Mouse (Mus musculus) fibroblast of lung, adult 2 months (primary cell): ENCODE measurements at regions not wholly inside any gene's neighbourhood (a gene's known extent, or its start where the extent isn't known, plus 50 kb on each side); places are given as distances from the start of the nearest gene placed in this dataset.

Experiments
- DNase-seq: peaks from one replicate; pipeline ENCODE4 v3.0.0-alpha.2; 2011; ENCODE audit warnings: low read depth

DNA sequence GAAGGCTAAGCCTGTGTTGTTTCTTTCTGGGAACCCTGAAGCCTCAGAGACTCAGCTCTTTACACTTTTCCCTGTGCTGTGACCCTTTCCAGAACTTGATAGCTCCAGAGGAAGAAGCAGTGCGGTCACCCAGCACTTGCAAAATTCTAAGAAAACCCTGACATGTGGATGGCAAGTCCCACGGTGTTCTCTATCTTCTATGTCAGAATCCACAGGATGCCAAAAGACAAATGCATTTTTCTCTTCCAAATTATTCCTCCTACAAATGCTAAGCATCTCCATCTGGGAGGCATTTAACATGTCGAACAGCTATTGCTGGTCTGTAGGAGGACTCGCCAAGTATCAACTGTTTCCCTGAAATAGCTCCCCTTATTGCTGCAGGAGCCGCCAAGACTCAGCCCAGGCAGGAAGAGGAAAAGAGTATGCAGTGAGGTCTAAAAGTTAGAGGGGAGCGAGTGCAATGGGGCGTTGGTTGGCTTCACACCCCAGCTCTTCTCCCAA, 274.0 kb upstream of the Xylt1 start:
- DNase-seq: no peak

DNA sequence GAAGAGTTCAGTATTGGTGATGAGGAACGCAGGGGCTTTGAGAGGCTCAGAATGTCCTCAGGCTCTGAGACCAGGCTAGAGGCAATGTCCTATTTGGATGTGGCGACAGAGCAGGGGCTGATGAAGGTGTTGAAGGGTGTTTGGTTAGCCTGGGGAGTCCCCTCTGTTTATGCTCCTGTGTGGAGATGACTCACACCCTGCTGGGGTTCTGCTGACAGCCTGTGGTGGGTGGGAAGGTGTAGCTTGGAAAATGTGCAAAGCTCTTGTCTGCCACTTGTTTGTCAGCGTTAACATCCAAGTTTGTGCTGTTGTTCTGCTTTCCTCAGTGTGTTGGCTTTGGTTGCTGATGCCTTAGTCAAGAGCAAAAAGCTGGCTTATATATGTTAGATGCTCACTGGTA, 272.4 kb upstream of the Xylt1 start:
- no peak for DNase-seq

DNA sequence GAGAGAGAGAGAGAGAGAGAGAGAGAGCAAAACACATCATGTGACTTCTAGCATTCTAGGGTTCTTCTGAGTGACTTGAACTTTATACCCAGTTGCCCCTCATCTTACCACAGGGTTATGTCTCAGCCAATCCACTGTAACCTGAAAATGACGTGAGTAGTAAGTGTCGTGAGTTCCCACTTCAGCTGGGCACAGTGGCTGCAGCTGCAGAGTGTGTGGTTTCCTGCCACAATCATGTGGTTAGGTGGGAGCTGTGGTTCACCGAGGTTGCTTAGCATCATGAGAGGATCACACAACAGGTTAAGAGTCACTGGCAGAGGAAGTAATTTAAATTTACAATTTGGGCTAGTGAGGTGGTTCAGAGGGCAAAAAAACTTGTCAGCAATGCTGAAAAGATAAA, 253.1 kb upstream of the Xylt1 start:
- DNase-seq: no peak

DNA sequence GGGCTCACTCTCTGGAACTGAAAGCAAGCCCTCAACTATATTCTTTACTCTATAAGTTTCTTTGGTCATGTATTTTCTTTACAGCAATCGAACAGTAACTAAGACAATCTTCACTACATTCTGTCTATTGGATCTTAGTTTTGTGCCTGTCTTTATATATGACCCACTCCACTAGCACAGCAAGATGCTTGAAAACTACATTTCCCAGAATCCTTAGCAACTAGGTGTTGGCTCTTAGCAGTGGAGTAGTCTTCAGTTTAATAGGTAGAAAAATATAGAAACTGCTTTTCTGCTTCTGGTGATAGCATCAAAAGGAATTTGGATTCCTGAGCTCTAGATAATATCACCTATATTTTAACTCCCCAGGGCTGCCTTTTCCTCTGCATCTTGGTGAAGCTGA, 245.9 kb upstream of the Xylt1 start:
- DNase-seq: no peak

DNA sequence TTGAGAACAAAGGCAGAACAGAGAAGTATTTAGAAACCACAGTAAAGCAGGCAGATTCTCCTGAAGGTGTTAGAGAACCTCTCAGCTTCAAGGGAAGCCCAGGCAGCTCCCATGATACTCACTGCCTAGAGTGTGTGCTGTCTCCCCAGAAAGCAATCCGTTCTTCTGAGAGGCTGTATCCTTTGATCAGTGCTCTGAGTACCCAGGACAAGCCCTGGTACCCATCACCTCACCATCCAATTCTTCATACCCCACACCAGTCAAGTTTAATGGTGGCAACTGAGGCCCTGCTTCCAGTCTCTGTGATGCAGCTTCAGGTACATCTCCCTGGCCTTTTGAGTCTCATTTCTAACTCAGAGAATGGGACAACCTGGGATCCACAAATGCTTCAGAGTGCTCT, 242.1 kb upstream of the Xylt1 start:
- DNase-seq: no peak

DNA sequence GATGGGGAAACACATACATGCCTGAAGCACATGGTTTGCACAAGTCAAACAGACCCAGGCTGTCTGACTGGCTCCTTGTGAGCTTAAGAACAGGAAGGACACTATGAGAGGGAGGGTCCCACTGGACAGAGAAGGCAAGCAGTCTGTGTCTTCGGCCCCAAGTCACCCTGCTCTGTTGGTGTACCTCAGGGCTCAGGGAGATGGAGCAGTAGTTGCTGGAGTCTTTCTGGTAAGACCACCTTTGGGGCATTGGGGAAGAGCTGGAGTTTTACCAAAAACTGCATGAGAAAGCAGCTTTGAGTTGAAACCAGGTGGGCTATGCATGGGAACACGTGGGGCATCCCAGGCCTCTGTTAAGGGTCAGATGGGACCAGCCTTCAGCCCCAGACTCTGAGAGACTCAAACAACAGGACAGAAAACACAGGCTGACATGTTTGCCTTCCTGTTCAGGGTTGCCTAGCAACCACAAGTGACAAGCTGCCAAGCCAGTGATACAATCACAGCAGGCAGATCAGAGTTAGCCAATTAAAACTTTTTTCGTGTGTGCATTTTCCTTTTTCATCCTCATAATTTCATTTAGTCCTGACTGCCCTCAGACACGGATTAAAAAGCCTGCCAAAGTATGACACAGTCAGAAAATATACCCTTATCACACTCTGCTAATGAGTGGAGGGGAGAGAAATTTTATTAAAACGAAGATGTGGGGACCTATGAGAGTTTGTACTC, 241.4 kb upstream of the Xylt1 start:
- no peak for DNase-seq

DNA sequence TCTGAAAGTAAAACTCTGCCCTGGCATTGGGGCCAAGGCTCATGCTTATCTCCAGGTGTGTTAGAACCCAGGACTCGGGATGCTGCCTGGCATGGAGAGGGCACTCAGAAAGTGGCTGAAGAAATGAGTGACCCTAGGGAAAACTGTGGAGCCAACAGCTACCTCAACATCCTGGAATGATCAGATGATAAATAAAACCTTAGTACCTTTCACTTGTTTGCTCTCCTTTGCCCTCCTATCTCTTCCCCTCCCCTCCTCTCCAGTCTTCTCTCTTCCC, 240.9 kb upstream of the Xylt1 start:
- no peak for DNase-seq

DNA sequence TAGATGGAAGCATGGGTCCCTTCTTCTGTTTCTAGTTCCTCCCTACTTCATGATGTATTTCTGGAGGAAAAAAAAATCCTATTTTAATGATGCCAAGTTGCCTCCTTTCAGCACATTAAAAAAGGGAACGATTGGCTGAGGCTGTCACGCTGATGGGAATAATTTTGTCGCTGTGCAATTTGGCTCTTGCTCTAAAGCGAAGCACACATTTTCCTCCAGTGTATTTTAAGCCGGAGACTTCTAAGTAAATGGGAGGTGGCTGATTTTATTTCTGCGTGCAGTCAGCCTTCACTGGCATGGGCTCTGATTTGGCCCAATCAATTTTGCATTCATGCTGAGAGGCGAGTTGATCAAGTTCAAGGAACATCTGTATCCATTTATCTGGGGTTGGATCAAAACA, 234.0 kb upstream of the Xylt1 start:
- DNase-seq: no peak

DNA sequence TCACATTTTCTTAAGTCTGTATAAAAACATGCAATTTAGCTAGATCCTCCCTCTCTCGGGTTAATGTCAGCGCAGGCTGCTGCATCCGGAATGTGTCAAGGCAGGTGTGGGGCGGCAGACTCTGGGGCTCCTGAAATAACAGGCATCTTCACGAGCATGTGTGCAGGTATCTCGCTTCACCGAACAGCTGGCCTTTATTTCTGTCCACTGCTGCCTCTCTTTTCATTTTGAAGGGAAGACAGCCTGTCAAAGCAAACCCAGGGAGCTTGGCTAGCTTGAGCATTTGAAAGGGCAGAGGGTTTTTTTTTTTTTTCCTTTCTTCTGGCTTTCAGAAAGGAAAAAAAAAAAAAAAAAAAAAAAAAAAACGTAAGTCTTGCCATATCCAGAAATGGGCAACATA, 230.4 kb upstream of the Xylt1 start:
- no peak for DNase-seq

DNA sequence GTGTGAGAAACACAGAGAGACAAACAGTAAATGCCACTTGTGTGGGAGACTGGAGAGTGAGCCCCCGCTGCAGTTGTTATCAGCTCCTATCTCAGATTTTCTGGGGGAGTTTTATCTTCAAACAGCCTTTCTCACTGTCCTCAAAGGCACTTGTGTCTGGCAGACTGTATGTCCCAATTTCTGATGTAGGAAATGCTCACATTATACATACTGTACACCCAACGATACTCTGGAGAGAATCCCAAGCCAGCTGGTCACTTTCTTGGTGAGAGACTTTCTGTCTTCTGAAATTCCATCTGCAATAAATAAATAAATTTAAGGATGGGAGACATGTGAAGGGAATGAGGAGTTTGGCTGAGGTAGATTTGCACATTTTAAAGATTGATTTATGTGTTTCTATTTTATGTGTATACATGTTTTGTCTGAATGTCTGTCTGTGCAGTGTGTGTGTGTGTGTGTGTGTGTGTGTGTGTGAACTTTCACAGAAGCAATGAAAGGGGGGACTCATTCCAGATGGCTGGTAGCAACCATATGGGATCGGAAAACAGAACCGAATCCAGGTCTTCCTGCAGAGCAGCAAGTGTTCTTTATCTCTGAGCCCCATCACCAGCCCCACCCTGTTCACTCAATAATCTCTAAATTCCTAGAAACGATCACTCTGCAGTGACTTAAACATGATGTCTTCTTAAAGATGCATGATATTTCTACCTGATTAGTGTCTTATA, 226.8 kb upstream of the Xylt1 start:
- no peak for DNase-seq

DNA sequence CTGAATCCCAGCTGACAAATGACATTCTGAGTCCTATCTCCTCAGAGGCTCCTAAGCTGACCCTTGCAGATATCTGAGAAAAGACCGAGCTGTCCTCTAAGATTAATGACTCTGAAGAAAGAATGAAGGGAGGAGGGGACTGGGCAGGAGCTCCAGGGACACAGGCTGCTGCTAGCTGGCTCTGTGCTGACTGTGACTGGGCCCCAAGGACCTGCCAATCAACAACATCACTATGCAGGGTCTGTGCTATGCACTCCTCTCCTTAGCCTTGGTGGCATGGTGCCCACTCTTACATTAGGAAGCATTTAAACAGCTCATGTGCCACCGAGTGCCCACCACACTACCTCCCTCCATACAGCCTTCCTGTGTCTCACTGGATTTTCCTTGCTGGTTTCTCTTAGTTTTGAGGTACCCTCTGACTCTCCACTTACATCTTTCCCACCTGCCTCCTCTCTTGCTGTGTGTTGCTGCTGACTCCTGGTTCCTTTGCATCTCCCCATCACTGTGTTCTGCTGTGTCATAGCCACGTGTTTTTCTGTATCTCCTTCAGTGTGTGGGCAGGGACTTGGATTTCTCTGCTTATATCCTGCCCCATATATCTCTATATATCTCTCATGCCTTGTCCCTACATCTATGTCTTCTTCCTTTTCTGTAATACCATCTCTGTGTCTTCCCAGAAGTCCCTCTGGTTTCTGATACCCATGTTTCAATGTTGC, 219.4 kb upstream of the Xylt1 start:
- DNase-seq: no peak

DNA sequence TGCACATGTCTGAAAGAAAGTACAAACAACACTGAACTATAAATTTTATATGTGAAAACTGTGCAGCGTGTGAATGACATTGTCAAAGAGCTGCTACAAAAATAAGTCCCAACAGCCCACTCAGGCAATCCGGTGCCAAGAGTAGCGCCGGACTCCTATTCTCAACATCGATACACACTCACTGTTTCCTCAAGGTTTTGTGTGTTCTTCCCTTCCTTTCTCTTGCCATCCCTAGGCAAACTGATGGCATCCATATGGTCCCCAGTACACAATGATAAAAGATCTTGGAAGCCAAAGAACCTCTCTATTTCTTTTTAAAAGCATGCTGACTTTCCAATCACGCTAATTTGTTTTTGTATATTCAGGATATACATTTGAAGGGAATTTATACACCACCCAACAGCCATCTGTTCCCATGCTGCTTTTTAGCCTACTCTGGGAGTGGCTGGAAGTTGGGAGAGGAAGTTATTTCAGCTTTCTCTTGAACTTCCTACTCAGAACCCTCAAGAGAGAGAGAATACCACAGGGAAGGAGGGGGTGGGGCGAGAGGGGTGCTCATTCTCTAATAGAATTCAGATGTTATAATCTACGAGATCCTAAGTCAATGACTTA, 205.9 kb upstream of the Xylt1 start:
- no peak for DNase-seq

DNA sequence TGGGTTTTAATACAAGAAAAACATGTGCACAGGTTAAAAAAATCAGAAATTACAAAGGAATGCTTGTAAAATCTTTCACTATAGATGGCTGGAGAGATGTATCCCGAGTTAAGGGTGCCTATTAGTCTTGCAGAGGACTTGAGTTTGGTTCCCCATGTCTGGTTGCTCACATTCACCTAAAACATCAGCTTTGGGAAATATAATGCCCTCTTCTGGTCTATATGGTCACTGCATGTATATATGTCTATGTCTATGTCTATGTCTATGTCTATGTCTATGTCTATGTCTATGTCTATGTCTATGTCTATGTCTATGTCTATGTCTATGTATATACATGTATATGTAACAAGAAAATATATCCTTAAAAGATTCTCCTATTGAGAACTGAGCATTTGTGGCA, 196.8 kb upstream of the Xylt1 start:
- no peak for DNase-seq

DNA sequence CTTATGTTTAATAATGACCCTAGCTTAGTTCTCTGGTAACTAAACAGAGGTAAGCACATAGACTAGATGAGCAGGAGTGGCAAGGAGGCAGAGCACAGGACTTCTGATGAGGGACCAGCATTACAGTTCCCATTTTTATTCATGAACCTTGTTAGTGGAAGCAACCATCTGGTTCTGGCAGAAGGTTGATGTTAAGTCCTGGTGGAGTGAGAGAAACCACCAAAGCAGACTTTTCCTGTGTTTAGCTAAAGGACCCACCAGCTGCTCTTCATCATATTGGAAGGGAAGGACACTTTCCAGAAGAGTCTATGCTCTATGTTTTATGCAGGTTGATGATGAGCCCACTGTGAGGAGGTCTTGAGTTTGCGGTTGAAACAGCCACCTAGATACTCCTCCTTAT, 194.9 kb upstream of the Xylt1 start:
- no peak for DNase-seq

DNA sequence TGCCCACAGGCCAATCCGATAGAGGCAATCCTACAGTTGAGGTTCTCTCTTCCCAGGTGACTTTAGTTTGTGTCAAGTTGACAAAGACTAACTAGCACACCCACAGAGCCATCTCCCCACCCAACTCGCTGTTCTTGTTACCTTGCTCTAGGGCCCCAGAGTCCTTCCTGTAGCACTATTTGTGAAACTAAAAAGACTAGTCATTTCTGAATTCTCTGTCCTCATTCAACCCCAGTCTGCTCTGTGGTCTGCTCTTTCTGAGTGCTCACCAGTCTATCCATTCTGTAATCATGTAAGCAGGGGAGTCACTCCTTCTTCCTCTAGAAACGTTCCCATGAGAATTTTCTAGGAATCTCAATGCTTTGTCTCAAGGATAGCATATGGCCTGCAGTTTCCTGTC, 184.2 kb upstream of the Xylt1 start:
- no peak for DNase-seq

DNA sequence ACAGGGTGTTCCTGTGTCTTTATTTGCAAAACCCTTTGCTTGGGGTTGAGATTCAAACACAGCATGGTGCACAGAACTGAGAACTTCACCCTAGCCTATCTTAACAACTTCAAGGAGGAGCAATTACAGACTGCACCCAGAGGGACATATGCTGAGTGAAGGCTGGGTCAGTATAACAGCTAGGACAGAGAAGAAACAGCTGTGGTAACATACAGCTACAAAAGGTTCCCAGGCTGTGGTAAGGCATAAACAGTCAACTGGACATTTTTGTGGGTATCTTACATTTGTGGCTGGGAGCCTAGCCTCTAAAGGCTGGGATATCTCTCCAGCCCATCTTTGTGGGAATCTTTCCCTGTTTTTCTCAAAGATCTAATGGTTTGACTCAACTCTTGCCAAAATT, 154.5 kb upstream of the Xylt1 start:
- DNase-seq: no peak

DNA sequence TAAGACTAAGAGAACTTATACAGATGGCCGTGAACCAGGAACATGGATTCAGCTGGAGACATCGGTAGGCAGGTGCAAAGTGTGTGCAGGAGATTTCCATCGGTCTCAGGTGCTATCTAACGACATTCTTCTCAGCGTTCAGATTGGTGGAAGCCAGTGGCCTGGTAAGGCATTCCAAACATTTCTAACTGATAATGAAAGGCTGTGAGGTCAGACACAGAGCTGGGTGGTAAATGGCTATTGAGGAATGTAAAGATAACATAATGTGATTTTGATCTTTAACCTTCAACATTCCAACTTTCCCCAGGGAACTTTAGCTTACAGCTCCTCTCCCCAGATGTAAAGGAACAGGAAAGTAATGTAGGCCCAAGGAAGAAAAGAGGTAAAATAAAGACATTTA, 151.2 kb upstream of the Xylt1 start:
- DNase-seq: no peak

DNA sequence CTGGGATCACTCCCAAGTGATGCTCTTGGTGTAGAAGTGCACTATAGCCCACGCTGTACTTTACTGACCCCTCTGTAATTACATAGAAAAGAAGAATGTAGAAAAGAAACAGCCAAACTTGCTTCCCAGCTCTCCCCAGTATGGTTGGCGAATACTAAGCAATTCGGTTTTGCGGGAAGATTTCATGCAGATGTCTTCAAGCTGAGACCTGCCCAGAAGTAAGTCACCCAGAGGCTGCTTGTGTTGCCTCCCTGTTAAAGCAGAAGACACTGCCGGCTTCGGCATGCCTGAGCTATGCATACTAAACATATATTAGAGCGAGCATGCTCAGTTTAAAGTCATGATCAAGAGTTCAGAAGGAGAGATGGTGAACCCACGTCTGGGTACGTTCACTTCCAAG, 124.0 kb upstream of the Xylt1 start:
- DNase-seq: no peak

DNA sequence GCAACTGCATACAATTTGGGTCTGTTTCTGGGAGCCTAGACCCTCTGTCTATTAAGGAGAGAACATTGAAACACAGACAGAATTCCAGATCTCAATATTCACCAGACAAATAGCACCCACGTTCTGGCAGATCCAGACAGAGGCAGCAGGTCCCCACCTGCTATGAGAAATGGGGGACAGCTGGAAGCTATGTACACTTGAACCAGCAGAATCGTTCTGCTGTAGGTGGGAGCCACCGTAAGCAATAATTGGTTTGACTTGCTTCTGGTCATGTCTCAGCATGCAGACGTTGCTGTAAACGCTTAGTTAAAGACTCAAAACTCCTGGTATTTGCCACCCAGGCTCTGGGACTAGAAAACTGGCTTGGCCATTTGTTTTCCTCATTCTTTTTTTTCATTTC, 122.2 kb upstream of the Xylt1 start:
- no peak for DNase-seq

DNA sequence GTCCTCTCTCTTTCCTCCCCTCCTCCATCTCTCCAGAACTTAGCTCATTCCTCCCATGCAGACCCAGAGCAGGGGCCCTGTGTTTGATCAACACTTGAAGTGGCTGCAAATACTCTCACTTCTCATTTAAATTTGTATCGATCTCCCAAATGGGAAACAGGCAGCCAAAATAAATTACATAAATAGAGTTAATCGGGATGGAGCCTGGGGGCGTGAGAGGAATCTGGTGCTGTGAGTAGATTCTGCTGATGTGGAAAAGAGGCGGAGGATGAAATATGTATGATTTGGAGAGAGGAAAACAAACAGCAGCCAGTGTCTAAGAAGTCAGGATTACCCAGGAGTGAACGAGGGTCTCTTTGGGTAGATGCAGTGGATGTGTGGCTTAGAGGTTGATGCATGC, 121.6 kb upstream of the Xylt1 start:
- DNase-seq: no peak

DNA sequence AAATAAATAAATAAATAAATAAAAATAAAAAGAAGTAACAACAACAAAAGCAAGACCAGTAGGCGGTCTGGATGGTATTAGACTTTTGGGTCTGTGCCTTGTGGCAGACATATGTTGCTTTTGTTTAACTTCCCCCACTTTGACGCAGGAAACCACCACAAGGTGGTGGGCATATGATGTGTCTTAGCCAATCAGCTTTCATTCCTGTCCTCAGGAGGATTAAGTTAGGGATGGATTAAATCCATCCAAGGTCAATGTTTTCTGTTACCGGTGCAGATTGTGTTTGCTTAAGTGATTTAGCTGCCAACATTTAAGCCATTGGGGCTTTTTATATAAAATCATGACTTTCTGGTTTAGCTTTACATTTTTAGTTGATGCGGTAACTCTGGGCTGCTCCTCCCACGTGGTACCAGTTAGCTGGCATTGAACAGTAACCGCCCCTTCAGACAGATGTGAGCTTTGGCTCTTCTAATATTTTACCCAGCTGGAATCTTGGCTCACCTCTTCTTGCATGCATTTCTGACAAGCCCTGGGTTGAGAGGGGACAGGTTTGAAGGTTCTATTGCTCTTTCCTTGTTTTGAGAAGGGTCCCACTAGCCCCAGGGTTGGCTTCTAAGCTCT, 121.0 kb upstream of the Xylt1 start:
- no peak for DNase-seq

DNA sequence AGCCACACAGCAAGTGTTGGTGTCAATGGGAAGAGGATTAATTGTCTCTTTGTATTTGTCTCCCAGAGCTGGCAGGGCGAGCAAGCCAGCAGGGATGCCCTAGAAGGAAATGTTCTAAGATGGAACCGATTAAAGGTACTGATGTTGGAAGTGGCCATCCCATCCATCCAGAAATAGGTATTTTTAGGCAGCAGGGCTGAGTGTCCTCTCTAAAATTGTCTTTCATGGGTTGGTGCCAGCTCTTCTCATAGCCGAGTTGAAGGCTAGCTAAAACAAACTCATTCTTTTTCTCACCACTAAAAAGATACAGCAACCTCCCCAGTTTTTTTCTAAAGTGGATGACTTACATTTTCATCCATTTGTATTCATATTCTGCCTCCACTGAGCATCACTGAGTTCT, 120.2 kb upstream of the Xylt1 start:
- DNase-seq: no peak

DNA sequence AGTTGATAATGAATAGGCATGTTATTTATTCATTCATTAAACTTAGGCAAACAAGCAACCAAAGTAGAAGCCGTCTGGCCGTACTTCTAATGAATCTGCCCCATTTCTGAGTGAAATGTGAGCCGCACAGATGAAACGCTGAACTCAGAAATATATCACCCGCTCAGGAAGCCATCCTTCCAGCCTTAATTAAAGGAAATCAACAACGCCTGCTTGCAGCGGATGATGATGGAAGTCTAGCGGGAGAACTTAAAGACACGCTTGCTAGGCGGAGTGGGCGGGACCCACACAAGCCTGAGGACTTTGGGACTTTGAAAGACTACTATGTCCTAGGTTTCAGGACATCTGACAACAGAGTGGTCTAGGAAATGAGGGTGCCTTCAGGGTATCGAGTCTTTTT, 117.7 kb upstream of the Xylt1 start:
- no peak for DNase-seq
